Mouse (Mus musculus): ENCODE results near the gene Spryd3. TPM values are rescaled to one million over a fixed set of nuclear protein-coding genes. Genes with fewer than 3 reads are reported as not detected.
A peak's percentile ranks its signal among the peaks of the same experiment; 100 is the strongest.

The Spryd3 gene
- polyA plus RNA-seq, 1 experiment, result 26.0 TPM

- 6% methylated on average over 5 of the region's 5 CpGs for WGBS
- no peaks in the 10 kb centered on the region for H3K36me3 ChIP-seq (ENCODE audit: control insufficient read depth, insufficient read depth, low read length)
- DNase-seq (ENCODE audit: low read depth in 1 of 2, low spot score in 2 of 2), result no peak
- no peak overlapping the region for H3K27ac ChIP-seq (ENCODE audit: insufficient read depth, low read length)
- no peak overlapping the region for H3K4me3 ChIP-seq (ENCODE audit: extremely low read depth, insufficient read depth, insufficient read length)
- H3K4me1 ChIP-seq (ENCODE audit: control insufficient read depth, insufficient read depth, insufficient read length), result peaks cover 7% of the 10 kb centered on the region
- H3K27me3 ChIP-seq (ENCODE audit: control insufficient read depth, insufficient read depth, low read length), result no peaks in the 10 kb centered on the region
- TF ChIP-seq POLR2A (IDR thresholded peaks at IDR 0.05; ENCODE audit: low read depth, low read length), result no peak
- TF ChIP-seq CTCF (IDR thresholded peaks at IDR 0.05; ENCODE audit: extremely low read depth, insufficient read depth, insufficient read length, insufficient replicate concordance), result no peak
Measured at GRCm38 (mm10) chr15:102105360-102105759, 30.7 kb downstream of the Spryd3 start.

- Histone ChIP-seq H3K27ac (ENCODE audit: insufficient read depth, low read length) (peak overlapping the region; percentile 80), H3K4me1 (ENCODE audit: control insufficient read depth, insufficient read depth, insufficient read length) (peaks cover 10% of the 10 kb centered on the region), H3K27me3 (ENCODE audit: control insufficient read depth, insufficient read depth, low read length) (0 out of 2 replicates have a peak, but pooled peaks cover 2% of the 10 kb centered on the region), H3K36me3 (ENCODE audit: control insufficient read depth, insufficient read depth, low read length) (no peaks in the 10 kb centered on the region), H3K4me3 (ENCODE audit: extremely low read depth, insufficient read depth, insufficient read length) (peak overlapping the region; percentile 49; the same call in 1 of the 2 replicates)
- 75% methylated on average over 12 of the region's 12 CpGs for WGBS
- DNase-seq (ENCODE audit: low read depth in 1 of 2, low spot score in 2 of 2), result no peak
- TF ChIP-seq POLR2A (IDR thresholded peaks at IDR 0.05; ENCODE audit: low read depth, low read length) (no peak; the same call in 1 of the 2 replicates), CTCF (IDR thresholded peaks at IDR 0.05; ENCODE audit: extremely low read depth, insufficient read depth, insufficient read length, insufficient replicate concordance) (no peak)
Measured at GRCm38 (mm10) chr15:102103947-102104555, 32.0 kb downstream of the Spryd3 start.

GRCm38 (mm10) chr15:102103371-102103946, 32.6 kb downstream of the Spryd3 start:
- Histone ChIP-seq H3K4me3 (ENCODE audit: extremely low read depth, insufficient read depth, insufficient read length) (peak overlapping the region; percentile 49), H3K27me3 (ENCODE audit: control insufficient read depth, insufficient read depth, low read length) (0 out of 2 replicates have a peak, but pooled peaks cover 2% of the 10 kb centered on the region), H3K27ac (ENCODE audit: insufficient read depth, low read length) (peak overlapping the region; percentile 80), H3K36me3 (ENCODE audit: control insufficient read depth, insufficient read depth, low read length) (no peaks in the 10 kb centered on the region), H3K4me1 (ENCODE audit: control insufficient read depth, insufficient read depth, insufficient read length) (peaks cover 10% of the 10 kb centered on the region)
- TF ChIP-seq CTCF (IDR thresholded peaks at IDR 0.05; ENCODE audit: extremely low read depth, insufficient read depth, insufficient read length, insufficient replicate concordance) (no peak), POLR2A (IDR thresholded peaks at IDR 0.05; ENCODE audit: low read depth, low read length) (no peak)
- DNase-seq (ENCODE audit: low read depth in 1 of 2, low spot score in 2 of 2), result no peak
- 85% methylated on average over 14 of the region's 14 CpGs for WGBS

GRCm38 (mm10) chr15:102102548-102103121, 33.4 kb downstream of the Spryd3 start:
- peak; percentile 2; the same call in 1 of the 2 replicates for TF ChIP-seq POLR2A (IDR thresholded peaks at IDR 0.05; ENCODE audit: low read depth, low read length)
- no peak for TF ChIP-seq CTCF (IDR thresholded peaks at IDR 0.05; ENCODE audit: extremely low read depth, insufficient read depth, insufficient read length, insufficient replicate concordance)
- Histone ChIP-seq H3K27ac (ENCODE audit: insufficient read depth, low read length) (peak overlapping the region; percentile 81), H3K27me3 (ENCODE audit: control insufficient read depth, insufficient read depth, low read length) (0 out of 2 replicates have a peak, but pooled peaks cover 2% of the 10 kb centered on the region), H3K4me1 (ENCODE audit: control insufficient read depth, insufficient read depth, insufficient read length) (peaks cover 10% of the 10 kb centered on the region), H3K36me3 (ENCODE audit: control insufficient read depth, insufficient read depth, low read length) (no peaks in the 10 kb centered on the region), H3K4me3 (ENCODE audit: extremely low read depth, insufficient read depth, insufficient read length) (peak overlapping the region; percentile 49)
- WGBS, result 69% methylated on average over 6 of the region's 6 CpGs
- DNase-seq (ENCODE audit: low read depth in 1 of 2, low spot score in 2 of 2), result no peak

GRCm38 (mm10) chr15:102101672-102102541, 34.1 kb downstream of the Spryd3 start:
- no peak for DNase-seq (ENCODE audit: low read depth in 1 of 2, low spot score in 2 of 2)
- Histone ChIP-seq H3K27me3 (ENCODE audit: control insufficient read depth, insufficient read depth, low read length) (0 out of 2 replicates have a peak, but pooled peaks cover 2% of the 10 kb centered on the region), H3K4me1 (ENCODE audit: control insufficient read depth, insufficient read depth, insufficient read length) (peaks cover 10% of the 10 kb centered on the region), H3K4me3 (ENCODE audit: extremely low read depth, insufficient read depth, insufficient read length) (peak overlapping the region; percentile 23), H3K36me3 (ENCODE audit: control insufficient read depth, insufficient read depth, low read length) (0 out of 2 replicates have a peak, but pooled peaks cover 1% of the 10 kb centered on the region), H3K27ac (ENCODE audit: insufficient read depth, low read length) (peak overlapping the region; percentile 81)
- TF ChIP-seq POLR2A (IDR thresholded peaks at IDR 0.05; ENCODE audit: low read depth, low read length), result no peak
- TF ChIP-seq CTCF (IDR thresholded peaks at IDR 0.05; ENCODE audit: extremely low read depth, insufficient read depth, insufficient read length, insufficient replicate concordance), result no peak
- 56% methylated on average over 11 of the region's 11 CpGs for WGBS

- Histone ChIP-seq H3K36me3 (ENCODE audit: control insufficient read depth, insufficient read depth, low read length) (peaks cover 2% of the 10 kb centered on the region; the same call in 1 of the 2 replicates), H3K4me3 (ENCODE audit: extremely low read depth, insufficient read depth, insufficient read length) (peak overlapping the region; percentile 53; the same call in 1 of the 2 replicates), H3K27ac (ENCODE audit: insufficient read depth, low read length) (peak overlapping the region; percentile 12), H3K4me1 (ENCODE audit: control insufficient read depth, insufficient read depth, insufficient read length) (peaks cover 8% of the 10 kb centered on the region), H3K27me3 (ENCODE audit: control insufficient read depth, insufficient read depth, low read length) (0 out of 2 replicates have a peak, but pooled peaks cover 2% of the 10 kb centered on the region)
- 66% methylated on average over 10 of the region's 10 CpGs for WGBS
- TF ChIP-seq CTCF (IDR thresholded peaks at IDR 0.05; ENCODE audit: extremely low read depth, insufficient read depth, insufficient read length, insufficient replicate concordance) (no peak), POLR2A (IDR thresholded peaks at IDR 0.05; ENCODE audit: low read depth, low read length) (no peak)
- no peak for DNase-seq (ENCODE audit: low read depth in 1 of 2, low spot score in 2 of 2)
Measured at GRCm38 (mm10) chr15:102100996-102101671, 34.9 kb downstream of the Spryd3 start.
